Mouse (Mus musculus) kidney, postnatal 25 days (tissue): ENCODE measurements around the gene Pmvk.
A peak's percentile ranks its signal among the peaks of the same experiment; 100 is the strongest.

ENCODE experiments used
- DNase-seq, 2 experiments: peaks; one replicate each; pipeline ENCODE4 v3.0.0; 2021; ENCODE audit warnings: mixed read lengths in 2 of 2

Gene Pmvk

DNA sequence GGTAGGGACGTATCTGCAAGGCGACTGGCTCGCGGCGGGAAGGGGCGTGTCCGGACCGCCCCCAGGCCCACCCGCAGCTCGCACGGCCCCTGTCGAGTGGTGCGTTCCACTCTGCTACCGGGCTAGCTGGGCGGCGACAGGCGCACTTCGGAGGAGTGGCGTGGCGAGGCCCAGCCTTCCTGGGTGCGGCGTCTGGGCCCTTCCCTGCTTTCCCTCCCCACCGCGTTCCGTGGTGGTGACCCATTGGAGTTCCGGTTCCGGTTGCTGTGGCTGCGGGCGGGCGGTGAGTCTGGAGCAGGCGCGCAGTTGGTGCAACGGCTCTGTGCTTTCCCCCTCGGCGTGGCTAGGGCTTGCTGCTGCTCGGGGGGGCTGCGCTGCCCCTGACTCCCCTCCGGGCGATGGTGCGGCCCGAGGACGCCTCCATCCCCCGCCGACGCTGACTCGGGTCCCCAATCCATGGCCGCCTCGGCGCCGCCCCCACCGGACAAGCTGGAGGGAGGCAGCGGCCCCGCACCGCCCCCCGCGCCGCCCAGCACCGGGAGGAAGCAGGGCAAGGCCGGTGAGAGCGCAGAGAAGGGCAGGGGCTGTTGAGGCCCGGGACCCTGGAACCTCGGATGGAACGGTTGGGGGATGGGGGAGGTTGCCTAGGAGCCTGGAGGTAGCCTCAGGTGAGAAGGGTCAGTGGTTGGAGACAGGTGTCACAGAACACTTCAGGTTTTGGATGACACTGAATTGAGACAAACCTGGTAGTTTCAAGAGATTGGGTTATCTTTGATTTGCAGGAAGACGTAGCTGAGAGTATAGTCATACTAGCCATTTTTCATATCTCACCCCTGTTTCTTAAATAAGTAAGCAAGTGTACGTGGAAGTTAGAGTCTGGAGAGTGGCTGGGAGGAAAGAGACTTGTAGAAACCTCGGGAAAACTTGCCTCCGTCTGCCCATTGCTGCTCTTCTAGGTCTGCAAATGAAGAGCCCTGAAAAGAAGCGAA, 23.9 kb upstream of the Pmvk start, which contains the start of gene Pygo2:
Pygo2 (plus strand) TSS at position 44 of the 989 bp plus-strand sequence.
- DNase-seq, result peak; percentile 94 to 99

DNA sequence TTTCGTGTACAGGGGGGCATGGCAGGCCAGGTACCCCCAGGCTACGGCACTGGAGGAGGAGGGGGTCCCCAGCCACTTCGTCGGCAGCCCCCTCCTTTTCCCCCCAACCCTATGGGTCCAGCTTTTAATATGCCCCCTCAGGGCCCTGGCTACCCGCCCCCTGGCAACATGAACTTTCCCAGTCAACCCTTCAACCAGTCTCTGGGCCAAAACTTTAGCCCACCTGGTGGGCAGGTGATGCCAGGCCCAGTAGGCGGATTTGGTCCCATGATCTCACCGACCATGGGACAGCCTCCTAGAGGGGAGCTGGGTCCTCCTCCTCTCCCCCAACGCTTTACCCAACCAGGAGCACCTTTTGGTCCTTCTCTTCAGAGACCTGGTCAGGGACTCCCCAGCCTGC, 21.7 kb upstream of the Pmvk start:
- DNase-seq, result no peak

DNA sequence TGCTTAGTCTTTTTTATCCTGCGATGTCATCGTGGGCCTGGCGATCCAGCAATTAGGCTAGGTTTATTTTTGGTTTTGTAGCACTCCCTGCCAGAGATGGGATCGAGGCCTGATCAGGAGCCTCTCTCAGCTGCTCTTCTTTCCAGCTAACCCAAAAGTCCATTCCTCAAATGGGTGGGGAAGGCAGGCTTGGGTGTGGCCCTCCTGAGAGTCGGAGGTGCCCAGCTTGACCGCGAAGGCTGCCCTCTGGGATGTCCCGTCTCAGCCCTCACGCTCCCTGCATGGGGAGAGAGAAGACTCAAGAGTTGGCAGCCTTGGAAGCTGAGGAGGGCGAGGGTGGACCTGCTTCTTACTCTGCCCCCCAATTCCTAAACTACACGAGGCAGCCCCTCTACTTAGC, 19.8 kb upstream of the Pmvk start:
- no peak for DNase-seq

DNA sequence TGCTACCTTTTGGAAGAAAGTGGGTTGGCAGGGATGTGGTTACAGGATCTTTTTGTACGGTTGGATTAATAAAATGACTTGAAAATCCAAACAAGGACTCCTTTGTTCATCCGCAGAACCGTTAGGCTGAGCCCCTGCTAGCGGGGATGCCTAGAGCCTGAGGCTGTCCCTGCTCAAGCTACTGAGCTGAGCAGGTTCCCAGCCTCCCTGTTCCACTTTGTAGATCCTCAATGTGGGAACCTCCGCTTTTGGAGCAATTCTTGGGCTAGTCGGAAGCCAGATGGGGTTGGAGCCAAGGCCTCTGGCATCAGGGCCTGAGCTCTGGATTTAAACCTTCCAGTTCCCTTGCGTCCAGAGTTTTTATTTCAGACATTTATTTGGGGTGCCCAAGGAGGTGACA, 19.3 kb upstream of the Pmvk start:
- DNase-seq, result no peak

DNA sequence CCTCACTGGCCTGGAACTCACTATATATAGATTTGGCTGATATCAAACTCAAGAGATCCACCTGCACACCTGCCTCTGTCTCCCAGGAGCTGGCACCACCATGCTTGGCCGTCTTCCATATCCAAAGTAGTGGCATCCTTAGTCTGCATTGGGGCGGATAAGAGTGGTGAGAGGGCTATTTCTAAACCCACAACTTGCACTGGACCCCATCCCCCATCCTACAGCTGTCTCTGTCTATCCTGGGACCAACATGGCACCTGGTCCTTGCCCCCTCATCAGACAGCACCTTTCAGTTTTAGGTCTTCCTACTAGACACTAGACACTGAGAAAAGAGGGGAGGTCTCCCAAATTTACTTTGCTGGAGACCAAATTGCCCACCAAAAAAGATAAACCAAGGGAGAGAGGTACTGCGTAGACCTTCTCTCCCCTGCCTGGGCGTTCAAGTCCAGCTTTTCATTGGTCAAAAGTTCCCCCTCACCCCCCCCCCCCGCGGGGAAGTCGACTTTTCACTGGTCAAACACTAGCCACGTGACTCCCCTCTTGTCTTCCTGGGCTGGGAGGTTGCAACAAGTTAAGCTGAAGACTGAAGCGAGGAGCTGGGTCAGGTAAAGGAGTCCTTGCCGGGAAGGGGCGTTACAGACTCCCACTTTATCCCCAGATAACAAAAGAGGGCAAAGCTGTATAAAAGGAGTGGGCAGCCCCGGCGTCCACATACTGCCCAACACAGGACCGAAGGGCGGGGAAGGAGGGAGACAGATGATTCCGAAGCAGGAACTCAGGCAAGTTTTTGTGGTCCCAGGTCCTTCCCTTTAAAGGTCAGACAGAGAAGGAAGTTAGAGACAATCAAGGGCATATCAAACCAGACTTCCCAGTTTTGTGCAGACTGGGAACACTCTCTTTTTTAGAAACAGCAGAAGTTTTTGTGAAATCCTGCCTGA, 17.9 kb upstream of the Pmvk start, which contains the start of gene Pbxip1:
Pbxip1 (plus strand) TSS at position 531 of the 938 bp plus-strand sequence.
- peak; percentile 82 to 91 for DNase-seq

DNA sequence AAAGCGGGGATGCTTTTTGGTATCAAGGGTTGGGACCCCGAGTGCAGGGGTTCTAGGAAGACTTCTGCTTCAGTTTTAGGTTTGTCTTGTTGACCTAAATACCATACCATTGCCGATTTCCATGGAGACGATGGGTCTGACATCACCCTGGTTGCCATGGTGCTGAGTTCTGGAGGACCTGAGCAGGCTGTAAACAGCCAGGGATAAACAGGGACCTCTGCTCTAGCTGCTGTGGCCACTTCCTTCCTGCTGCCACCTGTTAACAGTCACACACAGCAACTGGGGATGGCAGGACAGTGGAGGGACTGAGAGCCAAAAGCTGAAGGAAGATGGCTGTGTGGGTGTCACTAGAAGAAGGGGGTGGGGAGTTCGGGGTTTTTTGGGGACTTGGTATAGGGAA, 17.1 kb upstream of the Pmvk start:
- peak in 1 of 2 experiments; percentile 63 for DNase-seq

DNA sequence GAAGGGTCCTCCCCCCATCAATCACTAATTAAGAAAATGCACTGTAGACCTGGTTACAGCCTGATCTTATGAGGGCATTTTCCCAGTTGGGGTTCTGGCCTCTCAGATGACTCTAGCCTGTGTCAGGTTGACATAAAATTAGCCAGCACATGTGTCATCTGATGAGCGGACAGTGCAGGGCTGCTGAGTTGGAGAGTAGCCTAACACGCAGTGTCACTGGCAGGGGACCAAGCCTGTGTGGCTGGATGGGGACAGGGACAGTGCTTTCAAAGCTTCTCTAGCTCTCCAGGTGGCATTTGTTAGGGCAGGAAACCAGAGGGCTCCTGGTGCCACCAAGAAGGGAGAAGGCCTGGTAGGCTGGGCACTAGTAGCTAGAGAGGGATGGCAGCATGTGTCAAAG, 13.7 kb upstream of the Pmvk start:
- no peak for DNase-seq

DNA sequence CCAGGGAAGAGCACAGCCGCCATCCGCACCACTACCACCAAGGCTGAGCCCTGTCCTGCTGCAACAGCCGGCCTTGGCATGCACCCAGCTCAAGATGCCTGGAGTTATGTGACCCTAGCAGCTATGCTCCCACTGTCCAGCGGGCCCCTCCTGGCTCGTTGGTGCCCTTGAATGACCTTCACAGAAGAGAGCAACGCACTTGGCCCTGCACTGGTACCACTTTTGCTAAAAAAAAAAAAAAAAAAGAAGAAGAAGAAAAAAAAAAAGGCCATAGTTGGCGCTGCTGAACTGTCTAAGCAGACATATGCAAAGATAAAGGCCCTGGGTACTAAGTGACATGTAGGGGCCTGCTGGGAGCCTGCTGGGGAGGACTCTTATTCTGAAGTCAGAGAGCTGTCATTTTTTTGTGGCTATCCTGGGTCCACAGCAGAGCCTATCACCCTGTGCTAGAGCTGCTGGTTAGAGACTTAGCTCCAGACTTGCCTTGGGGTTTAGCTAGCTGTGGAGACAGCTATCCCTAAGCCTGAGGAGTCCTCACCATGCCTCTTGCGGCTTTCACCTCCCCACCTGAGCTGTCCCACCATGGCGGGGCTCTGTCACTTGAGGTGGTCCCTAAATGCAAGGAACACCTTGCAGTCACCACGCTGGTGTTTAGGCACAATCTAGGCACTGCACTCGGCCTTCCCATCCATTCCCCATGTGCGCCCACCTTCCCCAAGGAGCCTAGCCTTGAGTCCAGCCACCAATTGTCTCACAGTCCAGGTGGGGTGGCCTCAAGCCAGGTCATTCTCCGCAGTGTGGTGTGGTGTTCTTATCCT, 5.4 kb upstream of the Pmvk start:
- DNase-seq, result peak; percentile 79 to 83

DNA sequence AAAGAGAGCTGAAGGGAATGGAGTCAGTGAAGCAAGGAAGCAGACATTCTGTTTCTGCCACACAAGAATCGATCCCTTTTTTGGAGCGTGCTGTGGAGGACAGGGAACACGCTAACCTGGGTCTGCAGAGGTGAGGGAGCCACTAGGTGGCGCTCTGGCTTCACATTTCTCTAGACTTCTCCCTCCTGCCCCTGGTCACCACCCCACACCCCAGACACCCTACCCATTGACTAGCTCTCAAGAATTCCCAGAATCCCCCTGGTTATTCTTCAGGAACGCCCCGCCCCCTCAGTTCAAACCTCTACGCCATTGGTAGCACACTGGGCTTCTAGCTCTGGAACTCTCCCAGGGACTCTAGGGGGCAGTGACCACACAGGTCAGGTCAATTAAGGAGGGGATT, 4.8 kb upstream of the Pmvk start:
- DNase-seq, result peak; percentile 84 to 86

DNA sequence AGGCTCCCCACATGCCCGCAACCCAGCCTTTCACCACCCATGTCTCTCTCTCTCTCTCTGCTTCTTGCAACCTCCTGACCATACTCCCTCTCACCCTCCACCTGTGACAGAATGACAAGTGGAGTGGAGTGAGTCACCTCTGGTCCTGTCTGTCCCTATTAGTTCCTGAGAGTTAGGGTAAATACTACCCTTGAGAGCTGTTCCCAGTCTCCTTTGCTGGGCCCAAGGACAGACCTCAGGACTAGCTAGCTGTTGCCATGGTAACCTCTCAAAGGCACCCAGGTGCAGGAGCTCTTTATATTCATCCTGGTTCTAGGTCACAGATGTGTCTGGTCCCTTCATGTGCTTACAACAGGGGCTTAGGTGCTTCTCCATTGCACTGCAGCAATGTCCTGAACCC, 2.4 kb upstream of the Pmvk start:
- DNase-seq, result no peak

DNA sequence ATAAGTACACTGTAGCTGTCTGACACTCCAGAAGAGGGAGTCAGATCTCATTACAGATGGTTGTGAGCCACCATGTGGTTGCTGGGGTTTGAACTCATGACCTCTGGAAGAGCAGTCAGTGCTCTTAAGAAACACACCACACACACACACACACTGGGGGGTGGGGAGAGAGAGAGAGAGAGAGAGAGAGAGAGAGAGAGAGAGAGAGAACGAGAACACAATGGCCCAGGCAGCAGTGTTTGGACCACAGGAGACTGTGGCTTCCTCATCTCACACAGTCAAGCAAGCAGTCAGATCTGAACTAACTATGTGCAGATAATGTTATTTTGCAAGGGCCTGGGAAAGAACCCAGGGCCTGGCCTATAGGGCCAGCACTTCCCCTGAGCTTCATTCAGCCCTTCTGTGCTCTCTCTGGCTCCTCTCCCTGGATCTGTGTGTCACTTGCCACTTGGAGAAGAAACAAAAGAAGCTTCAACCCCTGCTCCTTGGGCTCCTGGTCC, 1.5 kb downstream of the Pmvk start:
- no peak for DNase-seq

DNA sequence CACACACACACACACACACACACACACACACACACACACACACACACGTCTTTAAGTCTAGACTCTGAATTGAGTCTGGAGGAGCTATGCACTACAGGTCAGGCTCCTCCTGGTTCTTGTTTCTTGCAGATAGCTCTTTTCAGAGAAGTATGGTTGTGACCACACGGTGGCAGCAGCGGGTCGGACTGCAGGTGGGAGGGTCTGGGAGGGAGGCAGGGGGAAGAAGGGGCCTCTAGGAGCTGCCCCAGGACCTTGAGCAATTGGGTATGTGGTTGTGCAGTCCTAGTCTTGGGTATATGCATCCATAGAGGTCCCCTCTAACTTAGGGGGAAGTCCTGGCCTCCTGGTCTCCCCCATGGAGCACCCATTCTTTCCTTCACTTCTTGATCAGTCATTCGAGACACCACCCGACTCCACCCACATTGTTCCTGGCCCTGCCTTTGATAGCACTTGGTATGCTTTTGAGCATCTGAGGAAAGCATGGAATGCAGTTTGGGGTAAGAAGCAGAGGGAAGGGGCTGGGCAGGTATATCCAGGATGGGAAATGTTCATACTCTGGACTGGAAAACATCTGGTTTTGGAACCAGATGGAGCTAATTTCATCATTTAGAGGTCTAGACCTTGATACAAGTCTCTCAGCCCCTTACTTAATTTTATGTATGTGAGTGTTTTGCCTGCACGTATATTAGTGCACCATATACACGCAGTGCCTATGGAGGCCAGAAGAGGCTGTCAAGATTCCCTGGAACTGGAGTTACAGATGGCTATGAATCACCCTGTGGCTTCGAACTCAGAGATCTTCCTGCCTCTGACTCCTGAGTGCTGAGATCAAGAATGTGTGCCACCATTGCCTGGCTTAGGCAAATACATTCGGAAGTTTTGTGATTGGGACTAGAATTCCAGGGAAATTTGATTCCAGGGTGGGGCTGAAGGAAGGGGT, 2.7 kb downstream of the Pmvk start:
- DNase-seq, result peak; percentile 78 to 86

DNA sequence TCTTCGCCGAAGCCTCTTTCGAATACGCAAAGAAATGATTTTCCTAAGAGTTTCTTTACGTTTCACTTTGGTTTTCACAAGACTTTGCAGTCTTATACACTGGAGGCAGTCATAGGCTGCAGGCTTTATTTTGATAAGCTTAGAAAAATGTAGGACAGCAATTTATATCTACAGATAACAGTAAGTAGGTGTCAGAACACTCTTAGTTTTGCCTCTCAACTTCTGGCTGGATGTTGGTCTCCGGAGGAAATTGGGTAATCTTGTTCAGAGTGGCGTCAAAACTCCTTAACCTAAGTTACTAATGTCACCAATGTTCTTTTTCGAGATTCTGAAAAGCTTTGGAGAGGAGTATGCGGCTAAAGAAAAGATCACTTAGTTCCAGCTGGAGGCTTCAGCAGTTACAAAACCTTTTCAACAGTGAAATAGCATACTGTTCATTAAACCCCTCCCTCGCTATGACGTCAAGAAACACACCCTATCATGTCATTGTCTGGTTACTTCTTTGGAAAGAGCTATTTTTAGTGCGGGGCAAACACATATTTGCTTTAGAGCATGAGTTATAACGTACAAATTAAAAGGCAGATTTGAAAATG, 4.1 kb downstream of the Pmvk start:
- no peak for DNase-seq

DNA sequence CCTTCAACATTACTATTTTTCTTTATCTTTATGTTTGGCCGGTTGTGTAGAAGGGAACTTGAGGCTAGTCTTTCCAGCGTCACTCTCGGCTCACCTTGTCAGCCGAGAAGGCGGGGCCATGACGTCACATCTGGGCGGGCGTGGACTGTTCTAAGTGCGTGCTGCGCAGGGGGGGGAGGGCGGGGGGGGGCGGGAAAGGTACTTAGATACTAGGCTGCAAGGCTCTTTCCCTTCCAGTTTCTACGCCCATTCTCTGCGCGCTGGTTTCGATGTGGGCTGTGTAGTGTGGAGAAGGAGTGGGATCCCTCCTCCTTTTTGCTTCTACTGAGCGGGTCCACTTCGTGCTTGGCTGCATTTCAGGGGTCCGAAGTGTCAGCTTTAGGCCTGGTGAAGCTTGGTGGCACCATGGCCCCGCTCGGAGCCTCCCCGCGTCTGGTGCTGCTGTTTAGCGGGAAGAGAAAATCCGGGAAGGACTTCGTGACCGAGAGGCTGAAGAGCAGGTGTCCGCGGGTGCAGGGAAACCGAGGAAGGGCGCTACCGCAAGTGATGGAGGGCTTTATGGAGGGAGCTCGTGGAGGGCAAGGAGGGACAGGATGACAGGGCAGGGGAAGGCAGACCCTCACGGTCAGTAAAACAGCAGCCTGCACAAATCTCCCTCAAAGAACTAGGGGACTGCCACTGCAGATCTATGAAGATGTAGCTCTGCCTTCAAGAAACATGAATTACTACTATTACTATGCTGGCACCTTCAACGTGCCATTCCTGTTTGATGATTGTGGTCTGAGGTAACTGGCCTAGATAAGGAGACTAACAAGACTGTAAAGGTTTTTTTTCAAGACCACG, 4.8 kb downstream of the Pmvk start:
- DNase-seq, result peak; percentile 96 to 99

DNA sequence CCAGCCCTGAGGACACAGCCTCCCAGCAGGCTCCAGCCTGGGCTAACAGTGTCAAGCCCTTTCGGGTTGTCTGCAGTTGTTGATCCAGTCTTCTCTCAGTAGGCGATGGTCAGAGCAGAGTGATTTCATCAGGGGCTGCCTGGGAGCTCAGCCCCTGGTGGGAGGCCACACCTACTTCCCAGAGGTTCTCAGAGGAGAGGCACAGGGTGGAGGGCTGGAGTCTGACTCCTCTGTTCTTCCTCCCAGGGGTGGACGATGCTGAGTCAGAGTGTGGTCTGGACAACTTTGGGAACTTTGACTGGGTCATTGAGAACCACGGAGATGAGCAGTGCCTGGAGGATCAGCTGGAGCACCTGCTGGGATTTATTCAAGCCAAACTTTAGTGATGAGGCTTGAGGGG, 13.9 kb downstream of the Pmvk start:
- DNase-seq, result no peak

DNA sequence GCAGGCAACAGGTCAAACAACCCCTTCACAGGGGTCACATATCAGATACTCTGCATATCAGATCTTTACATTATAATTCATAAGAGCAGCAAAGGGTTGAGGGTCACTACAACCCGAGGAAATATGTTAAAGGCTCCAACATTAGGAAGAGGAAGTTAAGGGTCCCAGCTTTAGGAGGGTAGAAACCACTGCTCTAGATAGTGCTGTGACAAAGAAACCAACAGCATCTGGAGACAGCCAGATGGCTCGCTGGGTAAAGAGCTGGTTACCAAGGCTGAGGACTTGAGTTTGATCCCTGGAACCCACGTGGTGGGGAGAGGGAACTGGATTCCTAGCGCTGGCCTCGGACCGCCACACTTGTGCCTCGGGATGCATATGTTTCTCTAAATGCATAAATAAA, 17.9 kb downstream of the Pmvk start:
- DNase-seq, result no peak

DNA sequence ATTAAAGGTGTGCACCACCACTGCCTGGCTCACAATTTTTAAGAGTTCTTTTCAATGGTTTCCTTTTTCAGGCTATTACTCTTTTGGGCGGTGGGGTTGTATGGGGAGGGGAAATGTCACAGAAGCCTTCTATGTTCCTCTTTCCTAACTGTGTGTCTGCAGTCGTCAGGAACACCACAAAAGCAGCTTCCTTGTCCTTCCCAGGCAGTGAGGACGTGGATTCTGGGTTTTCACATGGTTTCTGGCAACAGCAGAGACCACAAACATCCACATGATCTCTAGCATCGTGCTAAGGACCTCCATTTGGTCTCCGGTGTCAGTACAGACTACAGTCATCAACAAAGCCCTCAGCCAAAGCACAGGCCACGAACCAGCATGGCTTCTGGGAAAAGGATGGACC, 19.5 kb downstream of the Pmvk start:
- no peak for DNase-seq

DNA sequence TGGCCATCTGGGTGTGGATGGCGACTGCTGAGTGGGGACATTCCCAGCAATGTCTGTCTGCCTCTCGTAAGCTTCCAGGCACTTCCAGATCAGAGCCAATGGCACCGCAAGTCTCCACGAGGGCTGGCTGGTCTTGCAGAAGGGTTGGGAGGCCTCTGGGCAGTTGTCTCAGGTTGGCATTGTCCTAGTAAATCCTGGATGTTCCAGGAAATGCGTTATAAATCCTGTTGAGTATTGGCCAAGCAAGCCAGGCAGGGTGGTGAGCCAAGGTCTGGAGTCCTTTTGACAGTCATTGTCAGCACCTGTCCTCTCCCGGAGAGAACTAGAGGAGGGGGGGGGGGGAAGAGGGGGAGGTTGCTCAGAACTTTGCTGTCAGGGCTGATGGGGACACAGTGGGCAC, 24.7 kb downstream of the Pmvk start:
- no peak for DNase-seq

DNA sequence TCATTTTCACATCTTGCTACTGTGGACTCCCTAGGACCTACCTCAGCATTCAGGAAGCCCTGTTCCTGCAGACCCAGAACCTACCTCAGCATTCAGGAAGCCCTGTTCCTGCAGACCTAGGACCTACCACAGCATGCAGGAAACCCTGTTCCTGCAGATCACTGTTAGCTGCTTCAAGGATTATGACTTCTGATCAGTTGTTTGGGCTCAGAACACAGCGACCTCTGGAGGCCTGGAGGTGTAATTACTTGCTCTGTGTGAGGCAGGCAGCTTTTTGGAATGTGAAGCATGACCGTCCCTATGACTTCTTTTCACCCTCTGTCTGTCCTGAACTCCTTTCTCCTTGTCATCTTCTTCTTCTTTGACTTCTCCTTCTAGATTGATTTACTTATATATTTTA, 27.1 kb downstream of the Pmvk start:
- no peak for DNase-seq

DNA sequence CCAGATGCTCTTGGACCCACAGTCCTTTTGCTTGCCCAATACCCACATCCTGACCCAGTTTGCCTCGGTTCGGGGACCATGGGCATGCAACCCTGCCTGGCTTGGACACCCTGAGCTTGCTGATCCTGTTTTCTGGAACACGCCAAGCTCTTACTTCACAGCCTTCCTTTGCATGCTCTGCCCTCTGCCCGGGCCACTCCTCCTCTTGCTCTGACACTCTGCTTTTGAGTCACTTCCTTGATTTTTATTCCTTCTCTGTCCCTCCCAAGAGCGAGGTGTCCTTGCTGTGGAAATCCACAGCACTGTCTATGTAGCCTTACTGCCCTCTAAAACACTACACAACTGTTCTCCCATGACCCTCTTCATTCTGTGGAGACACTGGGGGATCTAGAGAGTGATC, 27.9 kb downstream of the Pmvk start:
- no peak for DNase-seq
